Mouse (Mus musculus) megakaryocyte, embryonic 14.5 days (primary cell): ENCODE measurements at regions not wholly inside any gene's neighbourhood (a gene's known extent, or its start where the extent isn't known, plus 50 kb on each side); places are given as distances from the start of the nearest gene placed in this dataset.
"Not testable (repeated sequence)": the region's sequence is repeated elsewhere in the genome, so short reads cannot be mapped to it uniquely, and the experiment has no call there.

Experiments
- FLI1 ChIP-seq: IDR thresholded peaks from 2 replicates; pipeline ENCODE4 v1.6.1; 2012; ENCODE audit warnings: low read length, inconsistent platforms, mixed read lengths
- GATA1 ChIP-seq: IDR thresholded peaks from 3 replicates; pipeline ENCODE4 v1.6.1; 2012; ENCODE audit warnings: mixed read lengths, low read length, inconsistent platforms, borderline replicate concordance

- TF ChIP-seq FLI1, GATA1: not testable (repeated sequence)
These were observed 76.5 kb downstream of the Fam161a start for GRCm38 (mm10) chr11:23083811-23084210.
